19 mouse cellular contexts compared by ENCODE assay signal in genomic region chr11:59531562-59531961, GRCm38 (mm10). TPM values are rescaled to one million over a fixed set of nuclear protein-coding genes. Genes with fewer than 3 reads are reported as not detected.
"Had no signal": no experiment of that assay in that cellular context is flagged by ENCODE, and none has a peak within 500 bp of the region (broad histone marks: within the 10 kb centered on the region; RNA-seq: fewer than 3 reads in every experiment).

No protein-coding gene starts in this region.

- ATAC-seq: midbrain, embryonic 16.5 days had no signal

- H3K9ac ChIP-seq: limb, embryonic 13.5 days; liver, embryonic 14.5 days; midbrain, embryonic 12.5 days; neural tube, embryonic 15.5 days had no signal

- H3K36me3 ChIP-seq: limb, embryonic 13.5 days; midbrain, embryonic 12.5 days; neural tube, embryonic 15.5 days had no signal

- H3K4me3 ChIP-seq: limb, embryonic 13.5 days; midbrain, embryonic 12.5 days; neural tube, embryonic 15.5 days had no signal

- H3K9me3 ChIP-seq: limb, embryonic 13.5 days; midbrain, embryonic 12.5 days; neural tube, embryonic 15.5 days had no signal

- H3K4me2 ChIP-seq: limb, embryonic 13.5 days; midbrain, embryonic 12.5 days; neural tube, embryonic 15.5 days had no signal

- H3K27me3 ChIP-seq: limb, embryonic 13.5 days; midbrain, embryonic 12.5 days; neural tube, embryonic 15.5 days had no signal

- H3K27ac ChIP-seq: limb, embryonic 13.5 days; liver, embryonic 14.5 days; midbrain, embryonic 12.5 days; neural tube, embryonic 15.5 days had no signal

- DNase-seq: kidney, adult 18-20 months; kidney, postnatal 25 days; lung, adult 18-20 months; thymus, postnatal 36 days had no signal

- H3K4me1 ChIP-seq: midbrain, embryonic 12.5 days had no signal

RNA-seq across cellular contexts. Expression of gene Nlrp3, which starts 9.8 kb away (rescaled TPM):
- total RNA-seq: megakaryocyte-erythroid progenitor cell, adult 5-6 weeks had no signal

RNA-seq across cellular contexts. Expression of gene Olfr222, which starts 44.5 kb away (rescaled TPM):
- total RNA-seq: layer of hippocampus, adult 18-20 months; layer of hippocampus, postnatal 36 days; left cerebral cortex, adult 8-10 months; left cerebral cortex, postnatal 25 days; liver, adult 2 months; megakaryocyte-erythroid progenitor cell, adult 5-6 weeks had no signal
- polyA plus RNA-seq: limb, embryonic 13.5 days; liver, adult 2 months; liver, embryonic 14.5 days; lung, embryonic 16.5 days; midbrain, embryonic 12.5 days; midbrain, embryonic 16.5 days; neural tube, embryonic 15.5 days; small intestine, adult 2 months; stomach, embryonic 16.5 days; thymus, postnatal 0 days had no signal
